Mouse (Mus musculus) embryo, embryonic 11.5 days (tissue): ENCODE data around the gene Taf3.

Source experiments
- DNase-seq: peaks from one replicate; pipeline ENCODE4 v3.0.0-alpha.2; 2012; ENCODE audit warnings: low read depth, low spot score

The Taf3 gene

GRCm38 (mm10) chr2:9876621-9877325 is 171.6 kb downstream of the Taf3 start:
- no peak for DNase-seq

DNA sequence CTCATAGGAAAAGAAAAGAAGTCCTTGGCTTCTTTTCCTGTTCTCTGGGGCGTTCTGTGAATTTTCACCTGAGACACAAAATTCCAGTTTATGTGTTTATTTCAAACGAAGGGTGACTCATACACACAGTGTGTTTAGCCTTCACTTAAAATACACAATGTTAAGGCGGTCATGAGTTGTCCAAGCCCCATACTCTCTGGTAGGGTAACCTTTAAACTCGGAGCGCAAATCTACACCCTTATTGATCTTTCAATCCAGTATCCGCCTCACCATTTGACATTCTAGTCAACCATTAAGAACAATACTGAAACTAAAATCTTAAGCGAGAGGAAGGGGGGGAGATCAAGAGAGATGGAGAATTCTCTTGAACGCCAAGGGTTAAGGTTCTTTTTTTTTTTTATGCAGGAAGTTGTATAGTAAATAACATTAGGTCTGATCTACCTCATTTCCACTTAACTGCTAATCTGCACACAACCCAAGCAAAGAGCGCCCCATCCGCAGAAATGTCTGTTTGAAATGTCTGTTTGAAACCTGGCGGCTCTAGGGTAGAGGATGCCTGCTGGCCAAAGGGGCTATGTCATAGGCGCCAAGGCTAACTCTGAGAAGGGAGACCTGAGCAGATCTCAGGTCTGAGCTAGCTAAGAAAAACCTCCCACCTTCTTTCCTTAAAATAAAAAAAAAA is 172.6 kb downstream of the Taf3 start:
- DNase-seq = no peak

GRCm38 (mm10) chr2:9875220-9875619 is 173.2 kb downstream of the Taf3 start:
- no peak for DNase-seq

DNA sequence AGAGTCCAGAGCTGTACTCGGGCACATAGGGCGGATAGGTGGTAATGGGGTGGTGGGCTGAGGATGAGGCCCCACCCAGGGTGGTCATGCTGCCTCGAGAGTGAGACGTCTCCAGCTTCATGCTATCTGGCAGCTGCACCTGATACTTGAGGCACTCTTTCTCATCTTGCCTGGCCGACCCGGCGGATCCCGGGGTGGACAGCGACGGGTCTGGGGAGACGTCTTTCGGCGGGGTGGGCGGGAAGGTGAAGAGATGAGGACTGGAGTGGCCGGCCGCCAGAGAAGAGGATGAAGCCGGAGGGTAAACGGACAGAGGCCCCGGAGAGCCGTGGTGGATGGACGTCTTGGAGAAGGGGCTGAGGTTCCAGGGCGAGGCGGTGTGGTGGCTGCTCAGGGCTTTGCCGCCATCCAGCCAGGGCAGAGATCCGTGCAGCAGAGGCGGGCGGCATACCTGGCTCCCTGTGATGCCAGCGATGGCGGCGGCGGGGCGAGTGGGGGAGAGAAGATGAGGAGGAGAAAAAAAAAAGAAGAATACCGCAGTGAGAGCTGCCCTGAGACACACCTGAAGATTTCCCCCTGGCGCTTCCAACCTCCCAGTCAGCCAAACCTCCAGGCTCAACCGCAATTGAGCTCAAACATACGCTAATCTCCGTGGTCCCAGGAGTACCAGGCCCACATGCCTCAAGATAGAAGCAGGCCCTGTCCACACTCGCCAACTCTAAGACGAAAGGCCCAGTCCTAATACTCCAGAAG is 173.8 kb downstream of the Taf3 start:
- no peak for DNase-seq

- DNase-seq = no peak
Measured at GRCm38 (mm10) chr2:9873757-9874156, 174.6 kb downstream of the Taf3 start.

GRCm38 (mm10) chr2:9872682-9873081 is 175.7 kb downstream of the Taf3 start:
- no peak for DNase-seq

DNA sequence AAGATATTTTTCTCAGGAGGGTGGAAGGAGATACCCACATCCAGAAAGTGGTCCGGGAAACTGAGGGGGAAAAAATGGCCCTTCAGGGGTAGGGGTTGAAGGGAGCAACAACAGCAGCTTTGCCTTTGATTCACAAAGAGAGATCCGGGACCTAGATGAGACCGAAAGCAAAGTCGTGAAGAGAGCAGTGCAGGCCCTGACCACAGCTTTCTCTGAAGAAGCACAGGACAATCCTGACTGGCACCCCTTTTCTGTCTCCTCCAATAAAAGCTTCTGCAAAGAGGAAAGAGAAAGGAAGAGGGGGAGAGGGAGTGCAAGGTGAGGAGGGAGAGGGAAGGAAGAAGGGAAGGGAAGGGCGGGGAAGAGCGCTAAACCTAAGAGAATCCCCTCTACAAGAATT is 176.6 kb downstream of the Taf3 start:
- DNase-seq = no peak

DNA sequence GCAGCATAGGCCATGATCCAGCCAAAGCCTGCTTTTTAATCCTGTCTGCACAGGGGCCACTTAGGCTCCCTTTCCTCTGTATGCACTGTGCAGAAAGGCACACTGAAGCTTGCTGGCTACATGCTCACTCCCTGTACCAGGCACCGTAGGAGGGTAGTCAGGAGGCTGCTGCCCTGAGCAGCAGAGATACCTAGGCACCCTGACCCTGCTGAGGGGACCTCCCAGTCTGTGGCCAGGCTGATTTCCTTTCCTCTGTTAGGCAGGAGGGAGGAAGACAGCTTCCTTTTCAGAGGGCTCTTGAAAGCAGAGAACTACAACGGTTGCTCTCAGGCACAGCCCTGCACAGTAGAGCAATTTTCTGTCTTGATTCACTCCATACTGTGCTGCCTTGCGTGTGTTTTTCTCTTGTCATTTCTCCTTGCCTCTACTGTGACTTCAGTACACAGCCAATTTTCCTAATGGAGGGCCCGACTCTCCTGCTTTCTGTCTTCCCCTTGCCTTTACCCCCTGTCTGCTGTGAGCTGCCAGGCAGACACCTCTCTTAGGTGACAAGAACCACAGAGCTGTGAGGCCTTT is 177.2 kb downstream of the Taf3 start:
- no peak for DNase-seq

DNA sequence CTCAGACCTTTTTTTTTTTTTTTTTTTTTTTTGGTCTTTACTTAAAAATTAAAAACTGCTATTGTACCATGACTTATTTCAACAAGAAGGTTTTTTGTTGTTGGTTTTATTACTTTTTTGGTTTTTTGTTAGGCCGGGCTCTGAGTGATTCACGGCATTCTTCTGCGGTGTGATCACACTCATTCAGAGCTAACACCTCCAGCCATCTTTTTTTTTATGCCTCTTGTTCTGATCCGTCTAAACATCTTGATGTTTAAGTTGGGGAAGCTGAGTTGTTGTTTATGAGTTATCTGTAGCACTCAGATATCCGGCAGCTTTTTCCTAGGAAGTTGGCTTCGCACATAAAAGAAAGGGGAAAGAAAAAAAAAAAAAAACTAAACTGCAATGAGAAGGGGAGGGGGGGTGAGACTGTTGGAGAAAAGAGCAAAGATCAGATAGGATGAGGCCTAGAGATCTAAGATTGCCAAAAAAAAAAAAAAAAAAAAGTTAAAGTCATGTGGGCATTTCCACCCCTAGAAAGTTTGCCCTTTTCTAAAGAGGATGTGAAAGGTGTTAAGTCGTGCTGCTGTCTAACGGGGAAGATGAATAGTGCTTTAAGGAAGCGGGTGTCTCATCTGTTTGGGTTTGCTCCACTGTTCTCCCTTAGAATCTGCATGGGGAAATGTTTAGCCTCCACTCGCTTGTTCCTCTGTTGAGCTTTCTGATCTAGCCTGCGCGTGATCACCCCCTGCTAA is 181.1 kb downstream of the Taf3 start:
- no peak for DNase-seq
